Mouse (Mus musculus) C2C12 (cell line): ENCODE measurements around the gene Nckap1l.

Experiments used
- CTCF ChIP-seq: IDR thresholded peaks from one replicate; pipeline ENCODE4 v1.5.1; 2011; ENCODE audit not compliant: control insufficient read depth, insufficient read depth, insufficient read length
- MAX ChIP-seq: IDR thresholded peaks from one replicate; pipeline ENCODE4 v1.6.1; 2011; ENCODE audit warnings: mild to moderate bottlenecking, control low read depth
- MYOG ChIP-seq: IDR thresholded peaks from one replicate; pipeline ENCODE4 v1.6.1; 2011; ENCODE audit not compliant: control insufficient read depth, insufficient read length; ENCODE audit errors: extremely low read depth
- USF1 ChIP-seq: IDR thresholded peaks from one replicate; pipeline ENCODE4 v1.6.1; 2011; ENCODE audit warnings: low read depth, mild to moderate bottlenecking, control low read depth, moderate library complexity

GRCm38 (mm10) chr15:103500723-103501122 lies 47.1 kb downstream of the Nckap1l start:
- TF ChIP-seq USF1 (no peak), MYOG (no peak), CTCF (no peak), MAX (no peak)
